Mouse (Mus musculus): ENCODE measurements at regions not wholly inside any gene's neighbourhood (a gene's known extent, or its start where the extent isn't known, plus 50 kb on each side); places are given as distances from the start of the nearest gene placed in this dataset.

DNA sequence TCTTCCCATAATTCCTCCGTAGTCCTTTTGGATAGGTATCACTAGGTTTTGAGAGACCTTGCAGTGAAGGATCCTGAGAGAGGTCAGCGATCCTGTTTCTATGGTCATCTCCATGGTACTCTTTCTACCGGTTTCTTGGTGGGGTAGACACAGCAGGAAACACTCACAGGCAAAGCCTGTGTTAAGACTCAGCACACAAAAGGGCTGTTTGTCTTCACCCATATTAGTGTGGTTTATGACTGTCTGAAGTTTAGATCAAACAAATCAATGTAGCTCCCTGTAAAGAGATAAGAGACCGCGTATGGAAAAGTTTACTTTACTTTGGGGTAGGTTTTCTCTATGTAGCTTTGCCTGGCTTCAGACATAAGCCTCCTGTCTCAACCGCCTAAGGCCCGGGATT, 282.5 kb upstream of the Rbms1 start:
- TF ChIP-seq CTCF (IDR thresholded peaks at IDR 0.05; ENCODE audit: low read depth, low read length) = no peak
- no peak for TF ChIP-seq TAL1 (conservative IDR thresholded peaks at IDR 0.05; ENCODE audit: low read depth, low read length)
